Mouse (Mus musculus) lung, postnatal 0 days (tissue): ENCODE data around the gene Hoxb2. TPM values are rescaled to one million over a fixed set of nuclear protein-coding genes. Genes with fewer than 3 reads are reported as not detected.

Experiments used
- ATAC-seq: fragments of 200-750 bp; cut with Nextera tagmentation; 2 replicates; pipeline ENCODE4 v1.8.0; 2017; ENCODE audit warnings: moderate library complexity
- DNase-seq: peaks from one replicate; pipeline ENCODE4 v3.0.0-alpha.2; 2016; ENCODE audit warnings: low spot score
- H3K27ac ChIP-seq: fragments of 300-500 bp; sonication (generic); 2 replicates; pipeline ENCODE4 v1.5.1; 2014; ENCODE audit warnings: antibody characterized with exemption, mild to moderate bottlenecking, low read length, mixed read lengths
- H3K27me3 ChIP-seq: fragments of 300-500 bp; sonication (generic); replicated peaks from 2 replicates; pipeline ENCODE4 v1.6.1; 2014; ENCODE audit warnings: low read length, mixed read lengths; ENCODE audit not compliant: insufficient read depth
- H3K36me3 ChIP-seq: fragments of 300-500 bp; sonication (generic); 2 replicates; pipeline ENCODE4 v1.6.1; 2014; ENCODE audit warnings: low read length, mixed read lengths; ENCODE audit not compliant: insufficient read depth
- H3K4me1 ChIP-seq: fragments of 300-500 bp; sonication (generic); 2 replicates; pipeline ENCODE4 v1.6.1; 2014; ENCODE audit warnings: antibody characterized with exemption, low read depth, low read length, mixed read lengths; ENCODE audit not compliant: insufficient read depth
- H3K4me2 ChIP-seq: fragments of 300-500 bp; sonication (generic); replicated peaks from 2 replicates; pipeline ENCODE4 v1.6.1; 2014; ENCODE audit warnings: low read depth, mild to moderate bottlenecking, low read length, moderate library complexity, mixed read lengths
- H3K4me3 ChIP-seq: fragments of 300-500 bp; sonication (generic); 2 replicates; pipeline ENCODE4 v1.5.1; 2014; ENCODE audit warnings: low read depth, low read length
- H3K9ac ChIP-seq: fragments of 300-500 bp; sonication (generic); replicated peaks from 2 replicates; pipeline ENCODE4 v1.6.1; 2014; ENCODE audit warnings: low read depth, mild to moderate bottlenecking
- H3K9me3 ChIP-seq: fragments of 300-500 bp; sonication (generic); 2 replicates; pipeline ENCODE4 v1.6.1; 2016; ENCODE audit warnings: low read length, mixed read lengths
- CTCF ChIP-seq: IDR thresholded peaks from 2 replicates; pipeline ENCODE4 v1.5.1; 2016; ENCODE audit warnings: antibody characterized with exemption, mild to moderate bottlenecking
- EP300 ChIP-seq: IDR thresholded peaks from 2 replicates; pipeline ENCODE4 v1.6.1; 2016; ENCODE audit warnings: antibody characterized with exemption, mild to moderate bottlenecking, control low read depth
- WGBS: fragments of 180-500 bp; shearing (Covaris S2); extraction: QIAGEN DNeasy Blood & Tissue Kit; methylation state at CpG from one replicate; pipeline ENCODE4 v1.1.7; 2014; 5-methylcytosine and 5-hydroxymethylcytosine counted together
- polyA plus RNA-seq: library from polyadenylated mRNA; unstranded; fragments of >200 nt; fragmentation: Nextera tagmentation; extraction: Ambion mirVana; gene quantifications from 2 replicates; pipeline ENCODE4 v1.2.1, GENCODE M21; 2015

The Hoxb2 gene
- polyA plus RNA-seq, 1 experiment from 2014 or later, result 16.5 TPM

- no peak for ATAC-seq
- H3K4me1 ChIP-seq, result no peaks in the 10 kb centered on the region
- no peak overlapping the region for H3K4me3 ChIP-seq
- TF ChIP-seq EP300, result no peak
- no peak for TF ChIP-seq CTCF
- H3K27ac ChIP-seq, result peak overlapping the region; percentile 82
- 33% methylated on average over 8 of the region's 8 CpGs for WGBS
- no peak overlapping the region for H3K9ac ChIP-seq
- H3K9me3 ChIP-seq, result no peaks in the 10 kb centered on the region
- H3K4me2 ChIP-seq, result peak overlapping the region; percentile 52; the same call in 1 of the 2 replicates
- 0 out of 2 replicates have a peak, but pooled peaks cover 4% of the 10 kb centered on the region for H3K27me3 ChIP-seq
- DNase-seq, result no peak
- no peaks in the 10 kb centered on the region for H3K36me3 ChIP-seq
Measured at GRCm38 (mm10) chr11:96328605-96329004, 21.7 kb upstream of the Hoxb2 start.

- Histone ChIP-seq H3K27me3 (peaks cover 7% of the 10 kb centered on the region; the same call in 1 of the 2 replicates), H3K36me3 (no peaks in the 10 kb centered on the region), H3K4me2 (peak overlapping the region; percentile 63), H3K9ac (no peak overlapping the region), H3K9me3 (no peaks in the 10 kb centered on the region), H3K4me3 (peak overlapping the region; percentile 49; the same call in 1 of the 2 replicates), H3K27ac (peak overlapping the region; percentile 88), H3K4me1 (peaks cover 7% of the 10 kb centered on the region; the same call in 1 of the 2 replicates)
- DNase-seq, result peak; percentile 85
- 22% methylated on average over 8 of the region's 8 CpGs for WGBS
- peak; percentile 66 for ATAC-seq
- no peak for TF ChIP-seq EP300
- TF ChIP-seq CTCF, result no peak
Measured at GRCm38 (mm10) chr11:96332105-96332504, 18.2 kb upstream of the Hoxb2 start.

GRCm38 (mm10) chr11:96332618-96333032 lies 17.7 kb upstream of the Hoxb2 start:
- Histone ChIP-seq H3K9me3 (no peaks in the 10 kb centered on the region), H3K27ac (peak overlapping the region; percentile 88), H3K9ac (peak overlapping the region; percentile 50; the same call in 1 of the 2 replicates), H3K4me3 (peak overlapping the region; percentile 49), H3K36me3 (no peaks in the 10 kb centered on the region), H3K27me3 (peaks cover 7% of the 10 kb centered on the region; the same call in 1 of the 2 replicates), H3K4me1 (peaks cover 7% of the 10 kb centered on the region; the same call in 1 of the 2 replicates), H3K4me2 (peak overlapping the region; percentile 63)
- DNase-seq (peak; percentile 71), ATAC-seq (peak; percentile 76)
- TF ChIP-seq EP300 (no peak), CTCF (no peak)
- WGBS, result 5% methylated on average over 33 of the region's 35 CpGs

GRCm38 (mm10) chr11:96333241-96334001 lies 16.9 kb upstream of the Hoxb2 start:
- TF ChIP-seq CTCF, result no peak
- TF ChIP-seq EP300, result no peak
- WGBS, result 21% methylated on average over 17 of the region's 17 CpGs
- no peak for DNase-seq
- peaks cover 7% of the 10 kb centered on the region; the same call in 1 of the 2 replicates for H3K27me3 ChIP-seq
- no peak for ATAC-seq
- H3K9me3 ChIP-seq, result no peaks in the 10 kb centered on the region
- H3K9ac ChIP-seq, result peak overlapping the region; percentile 50; the same call in 1 of the 2 replicates
- no peaks in the 10 kb centered on the region for H3K36me3 ChIP-seq
- peaks cover 12% of the 10 kb centered on the region; the same call in 1 of the 2 replicates for H3K4me1 ChIP-seq
- H3K27ac ChIP-seq, result peak overlapping the region; percentile 88
- H3K4me3 ChIP-seq, result peak overlapping the region; percentile 49
- H3K4me2 ChIP-seq, result peak overlapping the region; percentile 63

GRCm38 (mm10) chr11:96334002-96334364 lies 16.3 kb upstream of the Hoxb2 start:
- H3K36me3 ChIP-seq, result no peaks in the 10 kb centered on the region
- WGBS, result 11% methylated on average over 2 of the region's 2 CpGs
- peak overlapping the region; percentile 63 for H3K4me2 ChIP-seq
- H3K4me1 ChIP-seq, result peaks cover 12% of the 10 kb centered on the region; the same call in 1 of the 2 replicates
- H3K9ac ChIP-seq, result no peak overlapping the region
- no peaks in the 10 kb centered on the region for H3K9me3 ChIP-seq
- peak overlapping the region; percentile 49 for H3K4me3 ChIP-seq
- peaks cover 7% of the 10 kb centered on the region; the same call in 1 of the 2 replicates for H3K27me3 ChIP-seq
- DNase-seq (no peak), ATAC-seq (no peak)
- TF ChIP-seq CTCF, result no peak
- no peak for TF ChIP-seq EP300
- peak overlapping the region; percentile 88; the same call in 1 of the 2 replicates for H3K27ac ChIP-seq

- Histone ChIP-seq H3K4me3 (no peak overlapping the region), H3K9me3 (no peaks in the 10 kb centered on the region), H3K27ac (no peak overlapping the region), H3K36me3 (no peaks in the 10 kb centered on the region), H3K27me3 (peaks cover 7% of the 10 kb centered on the region; the same call in 1 of the 2 replicates), H3K4me2 (peak overlapping the region; percentile 63; the same call in 1 of the 2 replicates), H3K4me1 (peaks cover 12% of the 10 kb centered on the region; the same call in 1 of the 2 replicates), H3K9ac (no peak overlapping the region)
- ATAC-seq (no peak), DNase-seq (no peak)
- TF ChIP-seq CTCF, result no peak
- no peak for TF ChIP-seq EP300
- WGBS, result 29% methylated on average over 3 of the region's 3 CpGs
Measured at GRCm38 (mm10) chr11:96334998-96335397, 15.3 kb upstream of the Hoxb2 start.
